Comparison of ENCODE assay signal across 8 mouse cellular contexts in genomic region chr14:74847311-74848133, GRCm38 (mm10).
DNase-seq lines count a peak whose midpoint lies in the region; ATAC-seq and TF ChIP-seq lines count a peak whose summit lies in the region.

No protein-coding gene starts in this region.

- 59% methylated on average over 14 of the region's 14 CpGs for WGBS in neural tube, embryonic 12.5 days
- WGBS in kidney, embryonic 16.5 days: 46% methylated on average over 14 of the region's 14 CpGs
- WGBS in cerebellum, adult 2 months: 84% methylated on average over 14 of the region's 14 CpGs

- no peak for ATAC-seq in neural tube, embryonic 12.5 days (ENCODE audit: low FRiP score, low read depth)
- peak; percentile 40; the same call in 1 of the 2 replicates for ATAC-seq in kidney, embryonic 16.5 days (ENCODE audit: low FRiP score, low TSS enrichment)
- ATAC-seq in megakaryocyte, adult 5-6 weeks (ENCODE audit: poor library complexity, severe bottlenecking): peak; percentile 99

- H3K4me2 ChIP-seq in neural tube, embryonic 12.5 days (replicated peaks): 0 out of 2 replicates have a peak overlapping the region, but pooled peaks have one; percentile 2
- H3K4me2 ChIP-seq in kidney, embryonic 16.5 days (replicated peaks; ENCODE audit: low read depth, low read length): peak overlapping the region; percentile 27

- H3K9me3 ChIP-seq in neural tube, embryonic 12.5 days: no peaks in the 10 kb centered on the region
- no peaks in the 10 kb centered on the region for H3K9me3 ChIP-seq in kidney, embryonic 16.5 days (ENCODE audit: low read length)

- no peak overlapping the region for H3K4me3 ChIP-seq in neural tube, embryonic 12.5 days
- no peak overlapping the region for H3K4me3 ChIP-seq in kidney, embryonic 16.5 days (ENCODE audit: low read length)
- H3K4me3 ChIP-seq in cerebellum, adult 2 months (replicated peaks; ENCODE audit: insufficient read depth, low read depth, low read length): no peak overlapping the region

- no peak overlapping the region for H3K27ac ChIP-seq in neural tube, embryonic 12.5 days
- peak overlapping the region; percentile 87 for H3K27ac ChIP-seq in kidney, embryonic 16.5 days (ENCODE audit: low read length)
- H3K27ac ChIP-seq in cerebellum, adult 2 months (ENCODE audit: insufficient read depth, low read length): no peak overlapping the region

- TF ChIP-seq POLR2A in cerebellum, adult 2 months (IDR thresholded peaks at IDR 0.05; ENCODE audit: borderline replicate concordance, insufficient read depth, low read length): no peak

- peaks cover 10% of the 10 kb centered on the region for H3K4me1 ChIP-seq in neural tube, embryonic 12.5 days
- H3K4me1 ChIP-seq in kidney, embryonic 16.5 days (ENCODE audit: insufficient read depth, low read length): peaks cover 51% of the 10 kb centered on the region
- H3K4me1 ChIP-seq in cerebellum, adult 2 months (ENCODE audit: control insufficient read depth, insufficient read depth, low read length): peaks cover 5% of the 10 kb centered on the region

- no peak overlapping the region for H3K9ac ChIP-seq in neural tube, embryonic 12.5 days
- H3K9ac ChIP-seq in kidney, embryonic 16.5 days (replicated peaks; ENCODE audit: low read length): peak overlapping the region; percentile 22; the same call in 1 of the 2 replicates

- H3K27me3 ChIP-seq in neural tube, embryonic 12.5 days (replicated peaks): no peaks in the 10 kb centered on the region
- H3K27me3 ChIP-seq in kidney, embryonic 16.5 days (ENCODE audit: insufficient read depth, low read length): no peaks in the 10 kb centered on the region
- no peaks in the 10 kb centered on the region for H3K27me3 ChIP-seq in cerebellum, adult 2 months (ENCODE audit: control insufficient read depth, insufficient read depth, low read length)

- DNase-seq in neural tube, embryonic 10.5 days (ENCODE audit: extremely low spot score, low spot score): no peak
- DNase-seq in layer of hippocampus, adult 9-11 months: no peak
- no peak for DNase-seq in cerebellum, adult 2 months
- DNase-seq in cerebellum, adult 11-12 months: no peak
- DNase-seq in ovary, postnatal 14 days (ENCODE audit: low spot score): no peak

- no peaks in the 10 kb centered on the region for H3K36me3 ChIP-seq in neural tube, embryonic 12.5 days
- no peaks in the 10 kb centered on the region for H3K36me3 ChIP-seq in kidney, embryonic 16.5 days (ENCODE audit: insufficient read depth, low read length)

- TF ChIP-seq CTCF in cerebellum, adult 2 months (IDR thresholded peaks at IDR 0.05; ENCODE audit: borderline replicate concordance, insufficient read depth, low read depth, low read length): no peak
